Mouse (Mus musculus) limb, embryonic 15.5 days (tissue): ENCODE data around the gene Ccer1. TPM values are rescaled to one million over a fixed set of nuclear protein-coding genes. Genes with fewer than 3 reads are reported as not detected.
"Not testable (repeated sequence)": the region's sequence is repeated elsewhere in the genome, so short reads cannot be mapped to it uniquely, and the experiment has no call there.

ENCODE experiments used
- ATAC-seq: fragments of 200-750 bp; cut with Nextera tagmentation; 2 replicates; pipeline ENCODE4 v1.8.0; 2017; ENCODE audit warnings: low read depth, moderate TSS enrichment; ENCODE audit not compliant: insufficient number of reproducible peaks, low FRiP score, low TSS enrichment
- H3K27ac ChIP-seq: fragments of 300-500 bp; sonication (generic); 2 replicates; pipeline ENCODE4 v1.5.1; 2015; ENCODE audit warnings: moderate library complexity, mild to moderate bottlenecking, inconsistent platforms
- H3K27me3 ChIP-seq: fragments of 300-500 bp; sonication (generic); 2 replicates; pipeline ENCODE4 v1.6.1; 2015; ENCODE audit warnings: inconsistent platforms
- H3K36me3 ChIP-seq: fragments of 300-500 bp; sonication (generic); 2 replicates; pipeline ENCODE4 v1.6.1; 2015; ENCODE audit warnings: inconsistent platforms
- H3K4me1 ChIP-seq: fragments of 300-500 bp; sonication (generic); 2 replicates; pipeline ENCODE4 v1.6.1; 2015; ENCODE audit warnings: inconsistent platforms
- H3K4me2 ChIP-seq: fragments of 300-500 bp; sonication (generic); 2 replicates; pipeline ENCODE4 v1.6.1; 2015; ENCODE audit warnings: mild to moderate bottlenecking, inconsistent platforms
- H3K4me3 ChIP-seq: fragments of 300-500 bp; sonication (generic); 2 replicates; pipeline ENCODE4 v1.5.1; 2015; ENCODE audit warnings: mild to moderate bottlenecking, inconsistent platforms
- H3K9ac ChIP-seq: fragments of 300-500 bp; sonication (generic); 2 replicates; pipeline ENCODE4 v1.6.1; 2015; ENCODE audit warnings: inconsistent platforms
- H3K9me3 ChIP-seq: fragments of 300-500 bp; sonication (generic); 2 replicates; pipeline ENCODE4 v1.6.1; 2016; ENCODE audit warnings: inconsistent platforms
- WGBS: fragments of 180-500 bp; shearing (Covaris S2); methylation state at CpG from one replicate; pipeline ENCODE4 v1.1.7; 2015; 5-methylcytosine and 5-hydroxymethylcytosine counted together
- polyA plus RNA-seq: library from polyadenylated mRNA; unstranded; fragments of >200 nt; fragmentation: Nextera tagmentation; extraction: Ambion mirVana; gene quantifications from 2 replicates; pipeline ENCODE4 v1.2.1, GENCODE M21; 2015

The Ccer1 gene
- polyA plus RNA-seq, 1 experiment from 2014 or later = not detected

GRCm38 (mm10) chr10:97704562-97704961 lies 11.7 kb downstream of the Ccer1 start:
- WGBS = 48% methylated on average over 1 of the region's 1 CpGs
- no peak for ATAC-seq
- no peak overlapping the region for H3K4me2 ChIP-seq
- H3K4me1 ChIP-seq = no peaks in the 10 kb centered on the region
- H3K9ac ChIP-seq = no peak overlapping the region
- no peaks in the 10 kb centered on the region for H3K27me3 ChIP-seq
- no peaks in the 10 kb centered on the region for H3K9me3 ChIP-seq
- H3K36me3 ChIP-seq = no peaks in the 10 kb centered on the region
- no peak overlapping the region for H3K4me3 ChIP-seq
- H3K27ac ChIP-seq = no peak overlapping the region

DNA sequence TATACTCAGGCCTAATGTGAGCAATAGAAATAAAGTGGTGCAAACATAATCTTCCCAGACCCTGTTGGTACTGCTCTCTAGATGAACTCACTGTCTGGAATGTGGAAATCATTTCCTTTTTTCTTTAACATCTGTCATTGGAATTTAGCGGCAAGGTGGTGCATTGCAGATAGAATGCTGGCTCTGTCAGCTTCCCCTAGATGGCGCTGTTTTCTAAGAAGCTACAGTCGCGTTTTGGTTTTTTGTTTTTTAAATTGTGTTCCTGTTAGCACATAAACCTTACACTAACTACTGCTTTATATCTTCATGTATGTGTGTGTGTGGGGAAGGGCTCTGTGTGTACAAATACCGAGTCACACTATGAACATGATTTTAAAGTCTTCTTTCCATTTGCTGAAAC lies 19.8 kb downstream of the Ccer1 start:
- Histone ChIP-seq H3K27me3 (no peaks in the 10 kb centered on the region), H3K4me1 (no peaks in the 10 kb centered on the region), H3K9ac (no peak overlapping the region), H3K9me3 (no peaks in the 10 kb centered on the region), H3K36me3 (no peaks in the 10 kb centered on the region), H3K4me3 (no peak overlapping the region), H3K27ac (no peak overlapping the region), H3K4me2 (no peak overlapping the region)
- ATAC-seq = no peak
- WGBS = 5% methylated on average over 5 of the region's 5 CpGs

GRCm38 (mm10) chr10:97714584-97714983 lies 21.7 kb downstream of the Ccer1 start:
- H3K9me3 ChIP-seq = no peaks in the 10 kb centered on the region
- no peaks in the 10 kb centered on the region for H3K27me3 ChIP-seq
- no peak overlapping the region for H3K9ac ChIP-seq
- no peak overlapping the region for H3K4me3 ChIP-seq
- H3K4me2 ChIP-seq = no peak overlapping the region
- 78% methylated on average over 4 of the region's 4 CpGs for WGBS
- H3K27ac ChIP-seq = no peak overlapping the region
- ATAC-seq = no peak
- H3K36me3 ChIP-seq = no peaks in the 10 kb centered on the region
- 0 out of 2 replicates have a peak, but pooled peaks cover 3% of the 10 kb centered on the region for H3K4me1 ChIP-seq

DNA sequence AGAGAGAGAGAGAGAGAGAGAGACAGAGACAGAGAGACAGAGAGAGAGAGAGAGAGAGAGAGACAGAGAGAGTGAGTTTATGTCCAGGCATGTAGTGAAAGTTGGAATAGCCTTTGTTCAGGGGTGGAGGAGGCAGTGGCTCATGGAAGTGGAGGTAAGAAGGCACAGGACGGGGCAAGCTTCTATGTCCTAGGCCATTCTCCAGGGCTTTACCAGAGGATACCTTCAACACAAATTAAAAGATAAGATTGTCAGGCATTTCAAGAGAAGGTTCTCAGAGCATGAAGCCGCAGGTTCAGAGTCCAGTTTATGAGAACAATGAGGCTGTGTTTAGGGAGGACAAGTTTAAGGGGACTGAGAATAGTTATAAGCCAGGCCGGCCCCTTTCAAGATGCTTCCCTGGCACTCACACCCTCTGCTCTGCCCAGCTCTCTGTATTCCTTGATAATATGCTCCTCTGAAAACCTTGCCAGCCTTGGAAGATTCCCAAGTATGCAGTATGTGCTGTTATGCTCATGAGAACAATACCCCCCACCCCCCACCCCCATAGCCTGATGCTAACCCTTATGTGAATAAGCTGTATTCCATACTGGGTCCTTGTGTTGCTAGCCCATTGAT lies 22.5 kb downstream of the Ccer1 start:
- Histone ChIP-seq H3K4me2 (no peak overlapping the region), H3K9ac (no peak overlapping the region), H3K9me3 (no peaks in the 10 kb centered on the region), H3K27ac (no peak overlapping the region), H3K27me3 (no peaks in the 10 kb centered on the region), H3K36me3 (no peaks in the 10 kb centered on the region), H3K4me1 (0 out of 2 replicates have a peak, but pooled peaks cover 3% of the 10 kb centered on the region), H3K4me3 (no peak overlapping the region)
- no peak for ATAC-seq
- WGBS = 87% methylated on average over 3 of the region's 3 CpGs

DNA sequence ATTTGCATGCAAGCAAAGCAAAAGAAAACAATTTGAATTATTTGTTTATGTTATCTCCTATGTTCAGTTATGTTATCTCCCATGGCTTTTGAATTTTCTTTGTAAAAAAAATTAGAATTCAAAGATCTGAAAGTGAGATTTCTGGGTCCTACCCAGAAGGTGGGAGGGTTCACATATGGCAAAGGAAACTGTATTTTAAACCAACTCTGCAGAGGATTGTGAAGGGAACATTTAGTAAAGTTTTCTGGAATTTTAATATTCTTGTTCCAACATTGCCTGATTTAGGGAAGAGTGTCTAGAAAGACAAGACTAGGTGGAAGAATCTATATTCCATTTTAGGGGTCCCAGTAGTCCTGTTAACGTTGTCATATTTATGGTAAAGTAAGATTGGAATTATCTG lies 24.4 kb downstream of the Ccer1 start:
- H3K27me3 ChIP-seq = no peaks in the 10 kb centered on the region
- no peak for ATAC-seq
- WGBS = 63% methylated on average over 1 of the region's 1 CpGs

GRCm38 (mm10) chr10:97718021-97718420 lies 25.2 kb downstream of the Ccer1 start:
- 47% methylated on average over 2 of the region's 2 CpGs for WGBS

More for the DNA sequence above, 24.4 kb downstream of the Ccer1 start:
- no peak overlapping the region for H3K27ac ChIP-seq
- 0 out of 2 replicates have a peak, but pooled peaks cover 3% of the 10 kb centered on the region for H3K4me1 ChIP-seq
- no peak overlapping the region for H3K4me2 ChIP-seq
- no peak overlapping the region for H3K9ac ChIP-seq
- no peak overlapping the region for H3K4me3 ChIP-seq
- no peaks in the 10 kb centered on the region for H3K9me3 ChIP-seq
- H3K36me3 ChIP-seq = no peaks in the 10 kb centered on the region

DNA sequence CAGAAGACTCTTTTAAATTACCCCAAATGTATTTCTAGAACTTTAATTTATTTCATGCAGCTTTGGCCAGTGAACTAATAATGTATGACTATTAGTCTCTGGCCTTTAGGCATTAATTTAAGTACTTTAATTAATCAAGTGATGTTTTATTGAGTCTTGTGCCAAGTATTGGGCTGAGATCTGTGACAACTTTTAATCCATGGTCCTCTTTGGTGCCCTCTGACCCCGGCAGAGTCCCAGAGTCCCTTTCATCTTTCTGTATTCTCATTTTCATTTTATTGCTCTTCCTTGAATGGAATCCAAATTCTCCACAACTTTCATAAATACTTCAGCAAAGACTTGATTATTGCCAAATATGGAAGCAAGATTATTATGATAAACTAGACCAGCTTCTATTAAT lies 27.8 kb downstream of the Ccer1 start:
- Histone ChIP-seq H3K4me2 (no peak overlapping the region), H3K4me3 (no peak overlapping the region), H3K27me3 (no peaks in the 10 kb centered on the region), H3K9me3 (no peaks in the 10 kb centered on the region), H3K36me3 (no peaks in the 10 kb centered on the region), H3K4me1 (0 out of 2 replicates have a peak, but pooled peaks cover 3% of the 10 kb centered on the region), H3K9ac (no peak overlapping the region), H3K27ac (no peak overlapping the region)
- 65% methylated on average over 1 of the region's 1 CpGs for WGBS
- no peak for ATAC-seq

More at GRCm38 (mm10) chr10:97718021-97718420, 25.2 kb downstream of the Ccer1 start:
- Histone ChIP-seq H3K36me3 (no peaks in the 10 kb centered on the region), H3K9ac (no peak overlapping the region), H3K27ac (no peak overlapping the region), H3K4me3 (no peak overlapping the region), H3K4me2 (no peak overlapping the region), H3K27me3 (no peaks in the 10 kb centered on the region), H3K9me3 (no peaks in the 10 kb centered on the region), H3K4me1 (0 out of 2 replicates have a peak, but pooled peaks cover 3% of the 10 kb centered on the region)
- no peak for ATAC-seq

- Histone ChIP-seq H3K27ac (no peak overlapping the region), H3K27me3 (no peaks in the 10 kb centered on the region), H3K4me3 (no peak overlapping the region), H3K9ac (no peak overlapping the region), H3K9me3 (no peaks in the 10 kb centered on the region), H3K4me1 (0 out of 2 replicates have a peak, but pooled peaks cover 3% of the 10 kb centered on the region), H3K4me2 (no peak overlapping the region), H3K36me3 (no peaks in the 10 kb centered on the region)
- WGBS = 94% methylated on average over 9 of the region's 9 CpGs
- no peak for ATAC-seq
Observed at GRCm38 (mm10) chr10:97722709-97723108, 29.9 kb downstream of the Ccer1 start.

DNA sequence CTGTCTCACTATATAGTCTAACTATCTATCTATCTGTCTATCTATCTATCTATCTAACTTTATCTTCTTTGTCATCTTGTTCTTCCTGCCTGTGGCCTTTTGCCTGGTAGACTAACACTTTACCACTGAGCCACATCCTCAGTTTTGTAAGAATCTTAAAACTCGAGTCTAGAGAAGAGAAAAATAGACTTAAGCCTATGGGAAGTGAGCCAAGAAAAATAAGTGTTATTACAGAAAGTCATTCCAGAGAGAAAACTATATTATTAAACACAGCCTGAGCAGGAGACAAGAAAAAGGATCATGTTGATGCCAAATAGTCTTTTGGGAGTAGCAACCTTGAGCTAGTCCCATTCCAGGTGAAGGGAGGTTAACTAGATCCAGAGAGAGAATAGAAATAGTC lies 33.1 kb downstream of the Ccer1 start:
- H3K36me3 ChIP-seq = no peaks in the 10 kb centered on the region
- H3K27me3 ChIP-seq = no peaks in the 10 kb centered on the region
- H3K9me3 ChIP-seq = no peaks in the 10 kb centered on the region
- H3K4me3 ChIP-seq = no peak overlapping the region
- H3K4me2 ChIP-seq = no peak overlapping the region
- H3K9ac ChIP-seq = no peak overlapping the region
- no peak for ATAC-seq
- WGBS = 14% methylated on average over 1 of the region's 1 CpGs
- H3K27ac ChIP-seq = no peak overlapping the region
- H3K4me1 ChIP-seq = no peaks in the 10 kb centered on the region

DNA sequence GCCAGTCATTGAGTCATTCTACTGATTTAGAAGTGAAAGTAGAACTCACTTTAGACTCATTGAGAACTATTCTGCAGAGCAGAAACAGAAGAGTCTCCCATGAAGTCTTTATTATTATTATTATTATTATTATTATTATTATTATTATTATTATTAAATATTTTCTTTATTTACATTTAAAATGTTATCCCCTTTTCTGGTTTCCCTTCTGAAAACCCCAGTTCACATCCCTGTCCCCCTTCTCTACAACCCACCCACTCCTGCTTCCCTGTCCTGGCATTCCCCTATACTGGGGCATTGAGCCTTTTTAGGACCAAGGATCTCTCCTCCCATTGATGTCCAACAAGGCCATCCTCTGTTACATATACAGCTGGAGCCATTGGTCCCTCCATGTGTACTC lies 33.8 kb downstream of the Ccer1 start, which contains the start of gene C030005K15Rik:
TSS of gene C030005K15Rik (minus strand) at position 101 of the 400 bp plus-strand sequence.
- H3K27ac ChIP-seq, H3K4me1 ChIP-seq, H3K27me3 ChIP-seq, H3K9me3 ChIP-seq, ATAC-seq, H3K9ac ChIP-seq, H3K4me3 ChIP-seq, H3K4me2 ChIP-seq, H3K36me3 ChIP-seq: not testable (repeated sequence)
